In the genomic region with DNA sequence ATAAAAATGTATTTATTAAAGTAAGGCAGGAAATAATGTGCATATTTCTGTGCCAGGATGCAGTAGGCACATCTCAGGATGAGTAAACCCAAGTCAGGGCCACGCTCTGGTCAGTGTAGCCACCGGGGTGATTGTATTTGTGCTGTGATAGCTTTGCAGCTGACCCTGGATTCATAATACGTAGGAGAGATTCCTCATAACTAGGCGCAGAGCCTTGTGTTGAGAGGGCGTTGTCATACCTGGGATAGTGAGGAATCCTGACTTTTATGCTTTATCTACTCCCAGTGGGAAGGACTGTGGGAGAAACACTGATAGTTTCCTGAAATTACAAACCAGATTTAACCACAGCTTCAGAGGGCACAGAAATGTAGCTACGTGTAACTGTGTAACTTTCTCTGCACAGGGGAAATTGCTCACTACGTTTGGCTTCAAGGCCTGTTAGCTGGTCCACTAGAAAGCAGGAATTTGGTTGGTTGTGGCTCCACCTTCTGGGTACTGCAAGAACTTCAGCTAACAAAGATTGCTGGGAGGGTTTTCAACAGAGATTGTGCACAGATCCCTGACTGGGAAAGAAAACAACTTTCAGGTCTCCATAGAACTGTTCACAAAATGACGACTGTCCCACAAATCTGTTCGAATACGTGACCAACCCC, we compare ENCODE assay signal across 9 mouse cellular contexts.
DNase-seq lines count a peak whose midpoint lies in the region; ATAC-seq and TF ChIP-seq lines count a peak whose summit lies in the region.
"Had no signal": no experiment of that assay in that cellular context is flagged by ENCODE, and none has a peak within 500 bp of the region (broad histone marks: within the 10 kb centered on the region; RNA-seq: fewer than 3 reads in every experiment).

No protein-coding gene starts in this region.

- ATAC-seq in embryonic facial prominence, embryonic 11.5 days (replicated peaks; ENCODE audit: insufficient number of reproducible peaks, low FRiP score, low TSS enrichment, low read depth), result 0 out of 2 replicates have a peak, but pooled peaks have one; percentile 24
- ATAC-seq in heart, embryonic 16.5 days (replicated peaks; ENCODE audit: extremely low read depth, insufficient read depth, low FRiP score), result 0 out of 2 replicates have a peak, but pooled peaks have one; percentile 45
- 0 out of 2 replicates have a peak, but pooled peaks have one; percentile 29 for ATAC-seq in liver, embryonic 11.5 days (replicated peaks; ENCODE audit: low FRiP score)
- peak; percentile 81 for ATAC-seq in neural tube, embryonic 14.5 days (ENCODE audit: low read depth)
- no peak for ATAC-seq in erythroid progenitor cell, adult 5-6 weeks (replicated peaks; ENCODE audit: low FRiP score, poor library complexity, severe bottlenecking)

- H3K27ac ChIP-seq in embryonic facial prominence, embryonic 11.5 days (replicated peaks; ENCODE audit: low read depth, low read length), result no peak overlapping the region
- H3K27ac ChIP-seq in heart, embryonic 16.5 days (ENCODE audit: low read length), result no peak overlapping the region
- H3K27ac ChIP-seq in liver, embryonic 11.5 days (ENCODE audit: low read depth, low read length), result no peak overlapping the region
- no peak overlapping the region for H3K27ac ChIP-seq in neural tube, embryonic 14.5 days (ENCODE audit: low read depth, low read length)
- H3K27ac ChIP-seq: heart, embryonic 15.5 days had no signal

- TF ChIP-seq CTCF in E14TG2a.4 (conservative IDR thresholded peaks at IDR 0.05; ENCODE audit: low read length), result peak; percentile 65

- no peak overlapping the region for H3K9ac ChIP-seq in embryonic facial prominence, embryonic 11.5 days (replicated peaks; ENCODE audit: low read length)
- H3K9ac ChIP-seq in heart, embryonic 16.5 days (ENCODE audit: low read length), result no peak overlapping the region
- no peak overlapping the region for H3K9ac ChIP-seq in liver, embryonic 11.5 days (ENCODE audit: low read depth, low read length)
- H3K9ac ChIP-seq in neural tube, embryonic 14.5 days (replicated peaks; ENCODE audit: low read depth, low read length), result no peak overlapping the region
- H3K9ac ChIP-seq: heart, embryonic 15.5 days had no signal

- H3K4me3 ChIP-seq in E14TG2a.4 (replicated peaks; ENCODE audit: low read length), result no peak overlapping the region
- H3K4me3 ChIP-seq in embryonic facial prominence, embryonic 11.5 days (ENCODE audit: low read depth, low read length), result no peak overlapping the region
- no peak overlapping the region for H3K4me3 ChIP-seq in heart, embryonic 16.5 days (ENCODE audit: low read length)
- H3K4me3 ChIP-seq in liver, embryonic 11.5 days (ENCODE audit: low read depth, low read length), result no peak overlapping the region
- no peak overlapping the region for H3K4me3 ChIP-seq in neural tube, embryonic 14.5 days (ENCODE audit: low read depth, low read length)
- H3K4me3 ChIP-seq: heart, embryonic 15.5 days had no signal

- no peaks in the 10 kb centered on the region for H3K27me3 ChIP-seq in E14TG2a.4 (ENCODE audit: insufficient read depth, low read length)
- no peaks in the 10 kb centered on the region for H3K27me3 ChIP-seq in embryonic facial prominence, embryonic 11.5 days (ENCODE audit: control insufficient read depth, insufficient read depth, low read length)
- no peaks in the 10 kb centered on the region for H3K27me3 ChIP-seq in heart, embryonic 16.5 days (ENCODE audit: control insufficient read depth, insufficient read depth, low read length)
- H3K27me3 ChIP-seq in liver, embryonic 11.5 days (replicated peaks; ENCODE audit: control insufficient read depth, insufficient read depth, low read length), result no peaks in the 10 kb centered on the region; the same call in 1 of the 2 replicates
- H3K27me3 ChIP-seq in neural tube, embryonic 14.5 days (ENCODE audit: control insufficient read depth, insufficient read depth, low read length), result no peaks in the 10 kb centered on the region
- H3K27me3 ChIP-seq: heart, embryonic 15.5 days had no signal

- H3K4me1 ChIP-seq in E14TG2a.4 (replicated peaks; ENCODE audit: low read depth, low read length), result no peaks in the 10 kb centered on the region
- no peaks in the 10 kb centered on the region for H3K4me1 ChIP-seq in embryonic facial prominence, embryonic 11.5 days (ENCODE audit: control insufficient read depth, insufficient read depth, low read length)
- H3K4me1 ChIP-seq in heart, embryonic 16.5 days (ENCODE audit: control insufficient read depth, insufficient read depth, low read length), result no peaks in the 10 kb centered on the region
- no peaks in the 10 kb centered on the region for H3K4me1 ChIP-seq in liver, embryonic 11.5 days (replicated peaks; ENCODE audit: control insufficient read depth, insufficient read depth, low read length)
- no peaks in the 10 kb centered on the region for H3K4me1 ChIP-seq in neural tube, embryonic 14.5 days (ENCODE audit: control insufficient read depth, insufficient read depth, low read length)
- H3K4me1 ChIP-seq: heart, embryonic 15.5 days had no signal

- 51% methylated on average over 10 of the region's 10 CpGs for WGBS in embryonic facial prominence, embryonic 11.5 days
- WGBS in heart, embryonic 16.5 days, result 39% methylated on average over 10 of the region's 10 CpGs
- WGBS in liver, embryonic 11.5 days, result 48% methylated on average over 10 of the region's 10 CpGs
- 58% methylated on average over 10 of the region's 10 CpGs for WGBS in neural tube, embryonic 14.5 days

- H3K4me2 ChIP-seq in embryonic facial prominence, embryonic 11.5 days (ENCODE audit: low read depth, low read length), result no peak overlapping the region
- no peak overlapping the region for H3K4me2 ChIP-seq in heart, embryonic 16.5 days (ENCODE audit: low read depth, low read length)
- no peak overlapping the region for H3K4me2 ChIP-seq in liver, embryonic 11.5 days
- no peak overlapping the region for H3K4me2 ChIP-seq in neural tube, embryonic 14.5 days (ENCODE audit: low read depth, low read length)
- H3K4me2 ChIP-seq: heart, embryonic 15.5 days had no signal

- peak; percentile 37 for DNase-seq in adrenal gland, postnatal 25 days
- DNase-seq in embryonic facial prominence, embryonic 11.5 days (ENCODE audit: low spot score), result peak; percentile 83
- DNase-seq in kidney, postnatal 14 days, result peak; percentile 69
- no peak for DNase-seq in liver, embryonic 11.5 days (ENCODE audit: low spot score)

- H3K9me3 ChIP-seq in E14TG2a.4 (ENCODE audit: low read length), result no peaks in the 10 kb centered on the region
- H3K9me3 ChIP-seq in embryonic facial prominence, embryonic 11.5 days (replicated peaks; ENCODE audit: control insufficient read depth, low read length), result no peaks in the 10 kb centered on the region
- no peaks in the 10 kb centered on the region for H3K9me3 ChIP-seq in heart, embryonic 16.5 days (replicated peaks; ENCODE audit: control insufficient read depth, low read length)
- no peaks in the 10 kb centered on the region for H3K9me3 ChIP-seq in liver, embryonic 11.5 days (ENCODE audit: control insufficient read depth, low read length)
- no peaks in the 10 kb centered on the region for H3K9me3 ChIP-seq in neural tube, embryonic 14.5 days (ENCODE audit: control insufficient read depth, low read length)
- H3K9me3 ChIP-seq: heart, embryonic 15.5 days had no signal

- H3K36me3 ChIP-seq in E14TG2a.4 (ENCODE audit: insufficient read depth, low read length), result no peaks in the 10 kb centered on the region
- H3K36me3 ChIP-seq in embryonic facial prominence, embryonic 11.5 days (replicated peaks; ENCODE audit: control insufficient read depth, insufficient read depth, low read depth, low read length), result no peaks in the 10 kb centered on the region
- no peaks in the 10 kb centered on the region for H3K36me3 ChIP-seq in heart, embryonic 16.5 days (ENCODE audit: control insufficient read depth, insufficient read depth)
- no peaks in the 10 kb centered on the region for H3K36me3 ChIP-seq in liver, embryonic 11.5 days (ENCODE audit: control insufficient read depth, insufficient read depth, low read length)
- no peaks in the 10 kb centered on the region for H3K36me3 ChIP-seq in neural tube, embryonic 14.5 days (ENCODE audit: control insufficient read depth, insufficient read depth, low read length)
- H3K36me3 ChIP-seq: heart, embryonic 15.5 days had no signal
